Mouse (Mus musculus) MEL (cell line): Measurements from ENCODE around the gene Arhgef2. TPM values are rescaled to one million over a fixed set of nuclear protein-coding genes. Genes with fewer than 3 reads are reported as not detected.

ENCODE experiments used
- DNase-seq: peaks from one replicate; pipeline ENCODE4 v3.0.0; 2011; ENCODE audit warnings: low read depth, low spot score
- H3K27ac ChIP-seq: 2 replicates; pipeline ENCODE4 v1.5.1; 2012; ENCODE audit warnings: low read depth, mild to moderate bottlenecking, control low read depth, low read length, moderate library complexity; ENCODE audit not compliant: control insufficient read depth
- H3K27me3 ChIP-seq, 2 experiments: fragments of 150-350 bp in 1 of 2; sonication (generic) in 1 of 2; 2 replicates each; pipeline ENCODE4 v1.6.1; 2012; ENCODE audit warnings: low read length in 2 of 2, mild to moderate bottlenecking in 2 of 2, improper control_type of control experiment in 1 of 2, moderate library complexity in 1 of 2; ENCODE audit not compliant: insufficient read depth in 2 of 2, control insufficient read depth in 1 of 2
- H3K36me3 ChIP-seq, 2 experiments: 2 replicates each; pipeline ENCODE4 v1.6.1; 2012 to 2014; ENCODE audit warnings: low read length in 2 of 2, improper control_type of control experiment in 1 of 2, inconsistent platforms in 1 of 2, mild to moderate bottlenecking in 1 of 2; ENCODE audit not compliant: insufficient read depth in 2 of 2, control insufficient read depth in 1 of 2
- H3K4me1 ChIP-seq, 2 experiments: fragments of 150-350 bp in 1 of 2; sonication (generic) in 1 of 2; 2 replicates each; pipeline ENCODE4 v1.6.1; 2012; ENCODE audit warnings: low read length in 2 of 2, improper control_type of control experiment in 1 of 2, mild to moderate bottlenecking in 1 of 2; ENCODE audit not compliant: insufficient read depth in 2 of 2, control insufficient read depth in 1 of 2
- H3K4me3 ChIP-seq, 2 experiments: fragments of 150-350 bp in 1 of 2; sonication (generic) in 1 of 2; 2 replicates each; pipeline ENCODE4 v1.5.1; 2012; ENCODE audit warnings: low read depth in 2 of 2, low read length in 2 of 2, mild to moderate bottlenecking in 2 of 2, moderate library complexity in 2 of 2, control low read depth in 1 of 2, improper control_type of control experiment in 1 of 2; ENCODE audit not compliant: control insufficient read depth in 1 of 2, insufficient read depth in 1 of 2
- H3K79me2 ChIP-seq: 2 replicates; pipeline ENCODE4 v1.6.1; 2012; ENCODE audit warnings: mild to moderate bottlenecking, low read length, moderate library complexity; ENCODE audit not compliant: control insufficient read depth, poor library complexity, insufficient read depth
- H3K9ac ChIP-seq: 2 replicates; pipeline ENCODE4 v1.6.1; 2012; ENCODE audit warnings: low read depth, mild to moderate bottlenecking, control low read depth, low read length, moderate library complexity; ENCODE audit not compliant: control insufficient read depth, poor library complexity, severe bottlenecking
- H3K9me3 ChIP-seq: fragments of 150-350 bp; sonication (generic); replicated peaks from 2 replicates; pipeline ENCODE4 v1.6.1; 2012; ENCODE audit warnings: mild to moderate bottlenecking, low read length, improper control_type of control experiment, moderate library complexity; ENCODE audit not compliant: insufficient read depth
- CHD1 ChIP-seq: IDR thresholded peaks from 2 replicates; pipeline ENCODE4 v1.6.1; 2012; ENCODE audit warnings: low read depth, mild to moderate bottlenecking, inconsistent platforms, low read length, improper control_type of control experiment
- CHD2 ChIP-seq: IDR thresholded peaks from 2 replicates; pipeline ENCODE4 v1.6.1; 2011; ENCODE audit warnings: low read length, improper control_type of control experiment
- CTCF ChIP-seq, 3 experiments: IDR thresholded peaks in 2 of 3; conservative IDR thresholded peaks in 1 of 3; 2 replicates each; pipeline ENCODE4 v1.5.1; 2011 to 2012; ENCODE audit warnings: low read length in 3 of 3, low read depth in 2 of 3, mild to moderate bottlenecking in 2 of 3, improper control_type of control experiment in 1 of 3, inconsistent platforms in 1 of 3, mixed read lengths in 1 of 3, moderate library complexity in 1 of 3; ENCODE audit not compliant: control insufficient read depth in 1 of 3, insufficient read depth in 1 of 3, poor library complexity in 1 of 3, severe bottlenecking in 1 of 3
- E2F4 ChIP-seq: IDR thresholded peaks from 2 replicates; pipeline ENCODE4 v1.6.1; 2011; ENCODE audit warnings: low read depth, low read length, improper control_type of control experiment, borderline replicate concordance
- EP300 ChIP-seq, 2 experiments: IDR thresholded peaks; 2 replicates each; pipeline ENCODE4 v1.6.1; 2011; ENCODE audit warnings: improper control_type of control experiment in 2 of 2, low read length in 2 of 2, low read depth in 1 of 2, mild to moderate bottlenecking in 1 of 2
- ETS1 ChIP-seq: IDR thresholded peaks from 2 replicates; pipeline ENCODE4 v1.6.1; 2012; ENCODE audit warnings: low read depth, mild to moderate bottlenecking, inconsistent platforms, low read length, improper control_type of control experiment, moderate library complexity
- GABPA ChIP-seq: IDR thresholded peaks from 2 replicates; pipeline ENCODE4 v1.6.1; 2012; ENCODE audit warnings: low read depth, mild to moderate bottlenecking, inconsistent platforms, low read length, improper control_type of control experiment, moderate library complexity
- GATA1 ChIP-seq: IDR thresholded peaks from 2 replicates; pipeline ENCODE4 v1.6.1; 2011; ENCODE audit warnings: low read depth, low read length, improper control_type of control experiment
- HCFC1 ChIP-seq: IDR thresholded peaks from 2 replicates; pipeline ENCODE4 v1.6.1; 2012; ENCODE audit warnings: low read depth, mild to moderate bottlenecking, inconsistent platforms, low read length, improper control_type of control experiment, moderate library complexity
- JUND ChIP-seq: IDR thresholded peaks from 2 replicates; pipeline ENCODE4 v1.6.1; 2011; ENCODE audit warnings: low read depth, mild to moderate bottlenecking, improper control_type of control experiment, low read length
- KAT2A ChIP-seq: conservative IDR thresholded peaks from 2 replicates; pipeline ENCODE4 v1.6.1; 2012; ENCODE audit warnings: low read depth, low read length, improper control_type of control experiment, inconsistent platforms
- MAFK ChIP-seq: IDR thresholded peaks from 2 replicates; pipeline ENCODE4 v1.6.1; 2011; ENCODE audit warnings: low read depth, mild to moderate bottlenecking, low read length, improper control_type of control experiment, borderline replicate concordance
- MAX ChIP-seq: IDR thresholded peaks from 2 replicates; pipeline ENCODE4 v1.6.1; 2011; ENCODE audit warnings: low read length, improper control_type of control experiment
- MAZ ChIP-seq: IDR thresholded peaks from 2 replicates; pipeline ENCODE4 v1.6.1; 2012; ENCODE audit warnings: low read depth, mild to moderate bottlenecking, inconsistent platforms, low read length, improper control_type of control experiment
- MEF2A ChIP-seq: IDR thresholded peaks from 2 replicates; pipeline ENCODE4 v1.6.1; 2014; ENCODE audit warnings: low read depth, mild to moderate bottlenecking, inconsistent platforms, low read length, improper control_type of control experiment; ENCODE audit not compliant: poor library complexity, insufficient replicate concordance, severe bottlenecking; ENCODE audit errors: extremely low read depth
- MXI1 ChIP-seq: IDR thresholded peaks from 2 replicates; pipeline ENCODE4 v1.6.1; 2011; ENCODE audit warnings: mild to moderate bottlenecking, low read depth, low read length, improper control_type of control experiment
- MYB ChIP-seq: IDR thresholded peaks from 2 replicates; pipeline ENCODE4 v1.6.1; 2011; ENCODE audit warnings: mild to moderate bottlenecking, low read depth, low read length, improper control_type of control experiment
- MYC ChIP-seq: IDR thresholded peaks from 2 replicates; pipeline ENCODE4 v1.6.1; 2011; ENCODE audit warnings: low read depth, mild to moderate bottlenecking, low read length, improper control_type of control experiment, moderate library complexity
- NELFE ChIP-seq: IDR thresholded peaks from 2 replicates; pipeline ENCODE4 v1.6.1; 2011; ENCODE audit warnings: low read depth, low read length, improper control_type of control experiment
- POLR2AphosphoS2 ChIP-seq: IDR thresholded peaks from 2 replicates; pipeline ENCODE4 v1.6.1; 2011; ENCODE audit warnings: low read length, improper control_type of control experiment
- POLR2AphosphoS5 ChIP-seq: IDR thresholded peaks from 2 replicates; pipeline ENCODE4 v1.6.1; 2012; ENCODE audit warnings: low read depth, borderline replicate concordance, mild to moderate bottlenecking, inconsistent platforms, low read length, moderate library complexity, mixed read lengths
- RAD21 ChIP-seq: IDR thresholded peaks from 2 replicates; pipeline ENCODE4 v1.6.1; 2011; ENCODE audit warnings: mild to moderate bottlenecking, low read depth, low read length, improper control_type of control experiment
- RCOR1 ChIP-seq: IDR thresholded peaks from 2 replicates; pipeline ENCODE4 v1.6.1; 2012; ENCODE audit warnings: low read depth, mild to moderate bottlenecking, inconsistent platforms, low read length, improper control_type of control experiment
- SIN3A ChIP-seq: IDR thresholded peaks from 2 replicates; pipeline ENCODE4 v1.6.1; 2012; ENCODE audit warnings: low read length, improper control_type of control experiment, inconsistent platforms
- SMC3 ChIP-seq: IDR thresholded peaks from 2 replicates; pipeline ENCODE4 v1.6.1; 2011; ENCODE audit warnings: low read depth, low read length, improper control_type of control experiment
- TAL1 ChIP-seq: IDR thresholded peaks from 2 replicates; pipeline ENCODE4 v1.6.1; 2012; ENCODE audit warnings: mild to moderate bottlenecking, inconsistent platforms, low read length, moderate library complexity, mixed read lengths
- TBP ChIP-seq: IDR thresholded peaks from 2 replicates; pipeline ENCODE4 v1.8.0; 2011; ENCODE audit warnings: low read depth, low read length, improper control_type of control experiment
- TCF12 ChIP-seq: IDR thresholded peaks from 2 replicates; pipeline ENCODE4 v1.6.1; 2014; ENCODE audit warnings: low read depth, mild to moderate bottlenecking, inconsistent platforms, low read length, improper control_type of control experiment, moderate library complexity
- UBTF ChIP-seq: IDR thresholded peaks from 2 replicates; pipeline ENCODE4 v1.6.1; 2012; ENCODE audit warnings: low read depth, mild to moderate bottlenecking, inconsistent platforms, low read length, improper control_type of control experiment, moderate library complexity, borderline replicate concordance; ENCODE audit not compliant: insufficient read depth
- USF1 ChIP-seq: IDR thresholded peaks from 2 replicates; pipeline ENCODE4 v1.6.1; 2014; ENCODE audit warnings: low read depth, mild to moderate bottlenecking, inconsistent platforms, low read length, improper control_type of control experiment, moderate library complexity
- USF2 ChIP-seq, 2 experiments: IDR thresholded peaks; 2 replicates each; pipeline ENCODE4 v1.6.1; 2011 to 2012; ENCODE audit warnings: improper control_type of control experiment in 2 of 2, low read length in 2 of 2, borderline replicate concordance in 1 of 2, inconsistent platforms in 1 of 2, low read depth in 1 of 2, mild to moderate bottlenecking in 1 of 2; ENCODE audit not compliant: insufficient read depth in 1 of 2
- ZC3H11A ChIP-seq: IDR thresholded peaks from 2 replicates; pipeline ENCODE4 v1.6.1; 2012; ENCODE audit warnings: low read depth, mild to moderate bottlenecking, inconsistent platforms, low read length, improper control_type of control experiment
- ZKSCAN1 ChIP-seq: IDR thresholded peaks from 2 replicates; pipeline ENCODE4 v1.6.1; 2012; ENCODE audit warnings: low read depth, mild to moderate bottlenecking, inconsistent platforms, low read length, improper control_type of control experiment, moderate library complexity
- ZNF384 ChIP-seq: IDR thresholded peaks from 2 replicates; pipeline ENCODE4 v1.6.1; 2012; ENCODE audit warnings: low read depth, mild to moderate bottlenecking, inconsistent platforms, low read length, improper control_type of control experiment
- polyA plus RNA-seq, 2 experiments: library from polyadenylated mRNA; stranded (reverse) in 1 of 2; unstranded in 1 of 2; fragments of >175 nt in 1 of 2; fragments of >200 nt in 1 of 2; gene quantifications; 2 replicates each; pipeline versions ENCODE4 v1.2.1 to v1.2.4; 2012; ENCODE audit warnings: low replicate concordance in 2 of 2, low read depth in 1 of 2; ENCODE audit not compliant: insufficient read length in 2 of 2, insufficient read depth in 1 of 2, missing spikeins in 1 of 2
- total RNA-seq: library from RNA; depleted of rRNA; stranded (reverse); fragments of 300-350 nt; gene quantifications from 2 replicates; pipeline ENCODE4 v1.2.3, GENCODE M21; 2012

Arhgef2 gene
- total and polyA plus RNA-seq, 3 experiments = 113 to 183 TPM; not detected in 1

GRCm38 (mm10) chr3:88658441-88659127, 52.8 kb downstream of the Arhgef2 start:
- Histone ChIP-seq H3K36me3 (peaks cover 0 to 10% of the 10 kb centered on the region in 2 experiments; a peak in 2 of 4 replicates), H3K27me3 (no peaks in the 10 kb centered on the region), H3K4me1 (peaks cover 10 to 18% of the 10 kb centered on the region in 2 experiments), H3K9me3 (no peaks in the 10 kb centered on the region), H3K27ac (no peak overlapping the region), H3K9ac (no peak overlapping the region), H3K79me2 (no peaks in the 10 kb centered on the region), H3K4me3 (no peak overlapping the region)
- no peak for TF ChIP-seq RCOR1
- TF ChIP-seq RAD21 = no peak
- no peak for TF ChIP-seq HCFC1
- no peak for TF ChIP-seq ZC3H11A
- TF ChIP-seq TAL1 = peak; percentile 40; the same call in 1 of the 2 replicates
- TF ChIP-seq SMC3 = no peak
- no peak for TF ChIP-seq GABPA
- TF ChIP-seq NELFE = no peak
- TF ChIP-seq KAT2A = no peak
- no peak for TF ChIP-seq UBTF
- TF ChIP-seq CHD2 = no peak
- TF ChIP-seq ZKSCAN1 = no peak
- TF ChIP-seq MYC = no peak
- no peak for TF ChIP-seq POLR2AphosphoS5
- no peak for TF ChIP-seq MYB
- TF ChIP-seq MAX = no peak
- no peak for TF ChIP-seq MEF2A
- no peak for TF ChIP-seq E2F4
- no peak for TF ChIP-seq USF1
- 0 out of 2 replicates have a peak, but pooled peaks have one; percentile 73 for TF ChIP-seq JUND
- peak; percentile 48; the same call in 1 of the 2 replicates for TF ChIP-seq TCF12
- TF ChIP-seq TBP = no peak
- TF ChIP-seq EP300 (IDR thresholded peaks at IDR 0.05; ENCODE audit: low read depth in 1 of 2, low read length in 2 of 2) = peak; percentile 53 to 73; a peak in 3 of 4 replicates
- TF ChIP-seq USF2 (IDR thresholded peaks at IDR 0.05; ENCODE audit: borderline replicate concordance in 1 of 2, insufficient read depth in 1 of 2, low read depth in 1 of 2, low read length in 2 of 2) = no peak
- no peak for TF ChIP-seq MAFK
- TF ChIP-seq CTCF (IDR thresholded peaks at IDR 0.05 in 2 of 3, conservative IDR thresholded peaks at IDR 0.05 in 1 of 3; ENCODE audit: control insufficient read depth in 1 of 3, insufficient read depth in 1 of 3, low read depth in 2 of 3, low read length in 3 of 3, poor library complexity in 1 of 3, severe bottlenecking in 1 of 3) = no peak
- no peak for TF ChIP-seq MXI1
- no peak for TF ChIP-seq CHD1
- no peak for TF ChIP-seq ZNF384
- no peak for TF ChIP-seq SIN3A
- TF ChIP-seq MAZ = no peak
- no peak for TF ChIP-seq POLR2AphosphoS2
- peak; percentile 68 for TF ChIP-seq GATA1
- TF ChIP-seq ETS1 = no peak
- DNase-seq = peak; percentile 42
